Mouse (Mus musculus) liver, adult 2 months (tissue): ENCODE results near the gene Usp6nl. TPM values are rescaled to one million over a fixed set of nuclear protein-coding genes. Genes with fewer than 3 reads are reported as not detected.

ENCODE experiments used
- DNase-seq: peaks from one replicate; pipeline ENCODE4 v3.0.0-alpha.2; 2011; ENCODE audit warnings: low read depth, low spot score; ENCODE audit errors: extremely low read depth
- H3K27ac ChIP-seq: fragments of 200-500 bp; replicated peaks from 2 replicates; pipeline ENCODE4 v1.5.1; 2012; ENCODE audit warnings: low read depth, mild to moderate bottlenecking, control low read depth, inconsistent platforms, low read length; ENCODE audit not compliant: insufficient read depth
- H3K27me3 ChIP-seq: fragments of 200-500 bp; 2 replicates; pipeline ENCODE4 v1.6.1; 2012; ENCODE audit warnings: mild to moderate bottlenecking, moderate library complexity, low read length, inconsistent platforms; ENCODE audit not compliant: control insufficient read depth, insufficient read depth
- H3K36me3 ChIP-seq: fragments of 200-500 bp; 2 replicates; pipeline ENCODE4 v1.6.1; 2012; ENCODE audit warnings: low read length, inconsistent platforms; ENCODE audit not compliant: control insufficient read depth, insufficient read depth
- H3K4me1 ChIP-seq: fragments of 200-500 bp; 2 replicates; pipeline ENCODE4 v1.6.1; 2011; ENCODE audit warnings: low read length; ENCODE audit not compliant: control insufficient read depth, insufficient read depth
- H3K4me3 ChIP-seq: fragments of 200-500 bp; 2 replicates; pipeline ENCODE4 v1.5.1; 2011; ENCODE audit warnings: low read depth, mild to moderate bottlenecking, control low read depth, low read length, moderate library complexity; ENCODE audit not compliant: insufficient read depth
- H3K79me2 ChIP-seq: fragments of 200-500 bp; 2 replicates; pipeline ENCODE4 v1.6.1; 2012; ENCODE audit warnings: inconsistent platforms, mild to moderate bottlenecking, low read length, moderate library complexity; ENCODE audit not compliant: control insufficient read depth, insufficient read depth
- H3K9ac ChIP-seq: fragments of 200-500 bp; 2 replicates; pipeline ENCODE4 v1.6.1; 2012; ENCODE audit warnings: low read depth, mild to moderate bottlenecking, control low read depth, inconsistent platforms, low read length
- CTCF ChIP-seq: fragments of 200-500 bp; IDR thresholded peaks from 2 replicates; pipeline ENCODE4 v1.5.1; 2011; ENCODE audit warnings: low read depth, low read length, control low read depth
- POLR2A ChIP-seq: fragments of 200-500 bp; IDR thresholded peaks from 2 replicates; pipeline ENCODE4 v1.6.1; 2011; ENCODE audit warnings: low read length, control low read depth; ENCODE audit not compliant: insufficient read depth; ENCODE audit errors: extremely low read depth
- WGBS: fragments of 180-500 bp; shearing (Covaris S2); methylation state at CpG from one replicate; pipeline ENCODE4 v1.1.7; 2018; 5-methylcytosine and 5-hydroxymethylcytosine counted together
- polyA plus RNA-seq: library from polyadenylated mRNA; depleted of rRNA; stranded (reverse); fragments of >200 nt; gene quantifications from 2 replicates; pipeline ENCODE4 v1.2.3, GENCODE M21; 2012
- total RNA-seq: library from RNA; depleted of rRNA; stranded (reverse); fragments of >200 nt; gene quantifications from 2 replicates; pipeline ENCODE4 v1.2.3, GENCODE M21; 2014

Usp6nl gene
- total and polyA plus RNA-seq, 2 experiments, result 7.6 to 7.9 TPM

GRCm38 (mm10) chr2:6483081-6483992, 160.9 kb downstream of the Usp6nl start:
- no peak overlapping the region for H3K9ac ChIP-seq
- TF ChIP-seq POLR2A, result no peak
- TF ChIP-seq CTCF, result no peak
- no peaks in the 10 kb centered on the region for H3K36me3 ChIP-seq
- DNase-seq, result no peak
- no peaks in the 10 kb centered on the region for H3K79me2 ChIP-seq
- no peak overlapping the region for H3K4me3 ChIP-seq
- WGBS, result 75% methylated on average over 8 of the region's 8 CpGs
- H3K4me1 ChIP-seq, result no peaks in the 10 kb centered on the region; the same call in 1 of the 2 replicates
- H3K27ac ChIP-seq, result no peak overlapping the region
- H3K27me3 ChIP-seq, result no peaks in the 10 kb centered on the region

GRCm38 (mm10) chr2:6484179-6484578, 161.7 kb downstream of the Usp6nl start:
- Histone ChIP-seq H3K79me2 (no peaks in the 10 kb centered on the region), H3K9ac (no peak overlapping the region), H3K36me3 (no peaks in the 10 kb centered on the region), H3K27me3 (no peaks in the 10 kb centered on the region), H3K4me3 (no peak overlapping the region), H3K4me1 (no peaks in the 10 kb centered on the region), H3K27ac (no peak overlapping the region)
- TF ChIP-seq POLR2A (no peak), CTCF (no peak)
- no peak for DNase-seq
- 82% methylated on average over 3 of the region's 3 CpGs for WGBS

GRCm38 (mm10) chr2:6487566-6488488, 165.4 kb downstream of the Usp6nl start:
- no peak overlapping the region for H3K27ac ChIP-seq
- no peaks in the 10 kb centered on the region for H3K79me2 ChIP-seq
- 79% methylated on average over 10 of the region's 10 CpGs for WGBS
- H3K27me3 ChIP-seq, result no peaks in the 10 kb centered on the region
- H3K4me3 ChIP-seq, result no peak overlapping the region
- DNase-seq, result no peak
- TF ChIP-seq POLR2A (no peak), CTCF (no peak)
- H3K4me1 ChIP-seq, result no peaks in the 10 kb centered on the region
- no peaks in the 10 kb centered on the region for H3K36me3 ChIP-seq
- no peak overlapping the region for H3K9ac ChIP-seq

DNA sequence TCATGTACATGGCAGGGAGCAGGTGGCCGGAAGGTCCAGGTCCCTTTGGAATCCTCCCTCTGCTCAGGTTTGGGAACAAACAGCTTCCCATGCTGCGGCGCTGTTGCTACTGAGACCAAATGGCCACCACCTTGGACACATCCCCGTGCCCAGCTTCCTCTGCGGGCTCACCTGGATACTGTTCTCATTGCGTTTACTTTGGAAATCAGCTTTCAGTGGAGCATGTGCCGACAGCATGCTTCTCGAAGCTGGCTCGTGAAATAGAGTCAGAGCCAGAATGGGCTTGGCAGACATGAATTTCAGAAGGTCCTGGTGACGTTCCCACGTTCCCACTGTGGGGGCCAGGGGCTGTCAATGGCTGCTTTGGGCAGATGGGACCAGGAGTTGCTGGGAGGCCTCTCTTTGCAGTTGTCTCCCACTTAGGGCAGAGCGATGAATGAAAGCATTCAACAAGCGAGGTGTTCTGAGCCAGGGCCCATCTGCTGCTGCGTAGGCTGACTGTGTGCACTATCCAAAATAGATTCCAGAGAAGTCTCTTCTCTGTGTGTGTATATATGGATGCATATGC, 166.1 kb downstream of the Usp6nl start:
- no peak for DNase-seq
- no peaks in the 10 kb centered on the region for H3K27me3 ChIP-seq
- H3K36me3 ChIP-seq, result no peaks in the 10 kb centered on the region
- no peaks in the 10 kb centered on the region for H3K79me2 ChIP-seq
- WGBS, result 85% methylated on average over 14 of the region's 14 CpGs
- no peak for TF ChIP-seq POLR2A
- TF ChIP-seq CTCF, result no peak
- no peak overlapping the region for H3K27ac ChIP-seq
- no peaks in the 10 kb centered on the region for H3K4me1 ChIP-seq
- no peak overlapping the region for H3K4me3 ChIP-seq
- H3K9ac ChIP-seq, result no peak overlapping the region

GRCm38 (mm10) chr2:6490076-6490475, 167.6 kb downstream of the Usp6nl start:
- Histone ChIP-seq H3K4me3 (no peak overlapping the region), H3K4me1 (no peaks in the 10 kb centered on the region), H3K9ac (no peak overlapping the region), H3K79me2 (no peaks in the 10 kb centered on the region), H3K27ac (no peak overlapping the region), H3K27me3 (no peaks in the 10 kb centered on the region), H3K36me3 (no peaks in the 10 kb centered on the region)
- no peak for DNase-seq
- TF ChIP-seq CTCF (no peak), POLR2A (no peak)
- 91% methylated on average over 6 of the region's 6 CpGs for WGBS
